Mouse (Mus musculus): ENCODE results near the gene Hoxd13.

DNA sequence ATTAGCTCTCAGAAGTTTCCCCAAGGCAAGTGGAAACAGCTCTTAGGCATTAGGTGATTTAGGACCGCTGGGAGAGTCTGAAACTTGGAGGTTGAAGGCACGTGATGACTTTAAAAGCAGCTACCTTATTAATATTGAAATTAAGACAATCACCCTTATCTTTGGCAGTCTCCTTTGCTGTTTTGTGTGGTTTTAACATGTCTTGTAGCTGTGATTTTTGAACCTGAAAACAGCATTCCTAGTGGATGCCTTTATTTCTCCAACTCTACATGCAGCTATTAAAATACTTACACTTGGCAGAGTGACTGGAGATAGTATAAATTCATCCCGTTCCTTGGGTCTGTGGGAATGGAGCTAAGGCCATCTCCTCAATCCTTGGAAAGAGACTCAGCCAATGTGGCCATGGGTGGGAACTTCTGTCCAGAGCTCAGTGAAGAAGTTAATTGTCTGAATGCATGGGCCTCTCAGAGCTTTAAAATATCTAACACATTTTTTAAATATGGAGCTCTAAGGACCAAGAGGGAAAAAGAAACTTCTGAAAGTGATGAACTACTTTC is 2.6 kb downstream of the Hoxd13 start:
- no peak for TF ChIP-seq CTCF (IDR thresholded peaks at IDR 0.05; ENCODE audit: low read depth)
- no peak for TF ChIP-seq EP300 (IDR thresholded peaks at IDR 0.05; ENCODE audit: low read depth)

Data from liver, postnatal 0 days (tissue).